ENCODE assay signal across 32 mouse cellular contexts in genomic region chr16:75496568-75496967, GRCm38 (mm10).
"Had no signal": no experiment of that assay in that cellular context is flagged by ENCODE, and none has a peak within 500 bp of the region (broad histone marks: within the 10 kb centered on the region; RNA-seq: fewer than 3 reads in every experiment).

No protein-coding gene starts in this region.

- DNase-seq: left cerebral cortex, postnatal 4 days; liver; liver, embryonic 13.5 days; liver, postnatal 0 days; lung, adult 18-20 months; lung, adult 2 months; lung, embryonic 14.5 days; lung, postnatal 10 days; lung, postnatal 14 days; lung, postnatal 36 days; lung, postnatal 4 days; midbrain, embryonic 14.5 days had no signal

- H3K4me2 ChIP-seq: limb, embryonic 12.5 days; limb, embryonic 13.5 days; limb, embryonic 15.5 days; liver, embryonic 11.5 days; liver, embryonic 12.5 days; liver, embryonic 13.5 days; liver, embryonic 15.5 days; lung, embryonic 14.5 days; lung, embryonic 15.5 days; midbrain, embryonic 11.5 days; midbrain, embryonic 12.5 days; midbrain, embryonic 13.5 days; midbrain, embryonic 15.5 days; neural tube, embryonic 12.5 days had no signal

- H3K4me1 ChIP-seq: limb, embryonic 10.5 days; limb, embryonic 12.5 days; limb, embryonic 13.5 days; limb, embryonic 15.5 days; liver, embryonic 12.5 days; liver, embryonic 13.5 days; liver, embryonic 15.5 days; lung, embryonic 15.5 days; megakaryocyte, embryonic 14.5 days; midbrain, embryonic 10.5 days; midbrain, embryonic 12.5 days; midbrain, embryonic 15.5 days; neural tube, embryonic 12.5 days had no signal

- H3K27ac ChIP-seq: limb, embryonic 10.5 days; limb, embryonic 12.5 days; limb, embryonic 13.5 days; limb, embryonic 15.5 days; liver, embryonic 12.5 days; liver, embryonic 13.5 days; liver, embryonic 14.5 days; liver, embryonic 15.5 days; lung, embryonic 15.5 days; macrophage; midbrain, embryonic 10.5 days; midbrain, embryonic 12.5 days; midbrain, embryonic 13.5 days; midbrain, embryonic 15.5 days; neural tube, embryonic 12.5 days had no signal

- H3K9me3 ChIP-seq: limb, embryonic 10.5 days; limb, embryonic 12.5 days; limb, embryonic 13.5 days; limb, embryonic 15.5 days; liver, embryonic 12.5 days; liver, embryonic 13.5 days; liver, embryonic 15.5 days; lung, embryonic 15.5 days; megakaryocyte, embryonic 14.5 days; midbrain, embryonic 10.5 days; midbrain, embryonic 12.5 days; midbrain, embryonic 13.5 days; midbrain, embryonic 15.5 days; neural tube, embryonic 12.5 days had no signal

- H3K9ac ChIP-seq: limb, embryonic 12.5 days; limb, embryonic 13.5 days; limb, embryonic 15.5 days; liver, embryonic 12.5 days; liver, embryonic 13.5 days; liver, embryonic 14.5 days; liver, embryonic 15.5 days; liver, postnatal 0 days; lung, embryonic 14.5 days; lung, embryonic 15.5 days; midbrain, embryonic 12.5 days; midbrain, embryonic 13.5 days; midbrain, embryonic 15.5 days; neural tube, embryonic 12.5 days had no signal

- H3K4me3 ChIP-seq: limb, embryonic 10.5 days; limb, embryonic 12.5 days; limb, embryonic 13.5 days; limb, embryonic 15.5 days; liver, embryonic 12.5 days; liver, embryonic 13.5 days; liver, embryonic 15.5 days; lung, embryonic 15.5 days; megakaryocyte, embryonic 14.5 days; midbrain, embryonic 10.5 days; midbrain, embryonic 12.5 days; midbrain, embryonic 13.5 days; midbrain, embryonic 15.5 days; myocyte; neural tube, embryonic 12.5 days had no signal

- H3K27me3 ChIP-seq: limb, embryonic 12.5 days; limb, embryonic 13.5 days; limb, embryonic 15.5 days; liver, embryonic 12.5 days; liver, embryonic 13.5 days; liver, embryonic 15.5 days; lung, embryonic 15.5 days; megakaryocyte, embryonic 14.5 days; midbrain, embryonic 12.5 days; midbrain, embryonic 13.5 days; midbrain, embryonic 15.5 days; neural tube, embryonic 12.5 days had no signal

- ATAC-seq: liver, embryonic 12.5 days; liver, postnatal 0 days; lung, postnatal 0 days; midbrain, embryonic 13.5 days; midbrain, embryonic 15.5 days; midbrain, embryonic 16.5 days had no signal

- H3K36me3 ChIP-seq: limb, embryonic 10.5 days; limb, embryonic 12.5 days; limb, embryonic 13.5 days; limb, embryonic 15.5 days; liver, embryonic 12.5 days; liver, embryonic 13.5 days; liver, embryonic 15.5 days; lung, embryonic 15.5 days; midbrain, embryonic 10.5 days; midbrain, embryonic 12.5 days; midbrain, embryonic 13.5 days; midbrain, embryonic 15.5 days; neural tube, embryonic 12.5 days had no signal
